Mouse (Mus musculus): ENCODE results near the gene March8.

DNA sequence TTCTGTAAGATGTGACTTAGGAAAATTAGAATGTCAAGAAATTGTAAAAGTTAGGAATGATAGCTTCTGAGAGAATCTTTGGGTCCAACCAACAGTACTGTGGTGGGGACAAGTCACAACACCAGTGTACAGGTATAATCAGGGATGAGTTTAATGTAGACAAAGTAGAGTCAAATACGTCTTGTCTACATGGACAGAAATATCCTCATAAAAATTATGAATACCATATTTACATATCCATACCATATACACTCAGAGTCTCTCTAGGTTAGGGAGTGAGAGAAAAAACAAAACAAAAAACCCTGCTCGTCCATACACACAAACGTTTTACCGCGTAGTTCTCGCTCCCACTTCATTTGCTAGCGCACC, 374 bp upstream of the March8 start:
- TF ChIP-seq CTCF (IDR thresholded peaks at IDR 0.05; ENCODE audit: control insufficient read depth, insufficient read depth, insufficient read length) (no peak), MAX (IDR thresholded peaks at IDR 0.05) (no peak)

Data from C2C12 (cell line).